In the genomic region with DNA sequence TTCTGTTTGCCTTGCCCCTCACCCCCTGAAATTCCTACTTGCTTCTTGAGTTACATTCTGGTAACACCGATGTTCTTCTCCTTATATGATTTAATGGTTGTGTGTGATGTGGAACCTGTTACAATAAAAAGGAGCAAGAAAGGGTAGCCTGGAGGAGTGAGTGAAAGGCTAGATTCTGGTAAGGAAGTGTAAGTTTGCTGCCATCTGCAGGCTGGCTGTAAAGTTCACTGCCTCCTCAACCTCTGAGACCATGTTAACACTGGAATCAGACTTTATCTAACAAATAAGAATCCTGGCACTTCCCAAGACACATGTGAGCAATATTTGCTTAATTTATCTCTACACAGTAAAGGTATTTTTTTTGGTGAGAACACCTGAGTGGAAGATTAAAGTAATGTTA, we compare ENCODE assay signal across 11 mouse cellular contexts.
DNase-seq lines count a peak whose midpoint lies in the region; ATAC-seq lines count a peak whose summit lies in the region.
"Had no signal": no experiment of that assay in that cellular context is flagged by ENCODE, and none has a peak within 500 bp of the region (broad histone marks: within the 10 kb centered on the region; RNA-seq: fewer than 3 reads in every experiment).

No protein-coding gene starts in this region.

- H3K4me3 ChIP-seq in kidney, embryonic 14.5 days (ENCODE audit: low read length): no peak overlapping the region
- H3K4me3 ChIP-seq: heart, embryonic 15.5 days had no signal

- 0 out of 2 replicates have a peak, but pooled peaks have one; percentile 28 for ATAC-seq in kidney, embryonic 14.5 days (ENCODE audit: low FRiP score, low TSS enrichment)
- no peak for ATAC-seq in CD4-positive, CD25-positive, alpha-beta regulatory T cell, adult 4 months

- H3K36me3 ChIP-seq in kidney, embryonic 14.5 days (ENCODE audit: control insufficient read depth, insufficient read depth, low read length): no peaks in the 10 kb centered on the region
- H3K36me3 ChIP-seq: heart, embryonic 15.5 days had no signal

- H3K9me3 ChIP-seq in kidney, embryonic 14.5 days (ENCODE audit: control insufficient read depth, low read length): no peaks in the 10 kb centered on the region
- H3K9me3 ChIP-seq: heart, embryonic 15.5 days had no signal

- DNase-seq in cerebellum, postnatal 10 days: peak; percentile 13 to 21
- no peak for DNase-seq in cerebellum, adult 8-10 months
- no peak for DNase-seq in kidney, adult 18-20 months
- DNase-seq in ES-CJ7 (ENCODE audit: low read depth, low spot score): peak; percentile 2
- DNase-seq in kidney, postnatal 14 days: peak; percentile 1
- DNase-seq in layer of hippocampus, adult 11-12 months (ENCODE audit: low spot score): no peak
- DNase-seq: right cerebral cortex, postnatal 25 days had no signal

- H3K27ac ChIP-seq in kidney, embryonic 14.5 days (ENCODE audit: low read depth, low read length): no peak overlapping the region
- H3K27ac ChIP-seq: heart, embryonic 15.5 days had no signal

- H3K27me3 ChIP-seq in kidney, embryonic 14.5 days (ENCODE audit: control insufficient read depth, insufficient read depth, low read length): no peaks in the 10 kb centered on the region
- H3K27me3 ChIP-seq: heart, embryonic 15.5 days had no signal

- H3K9ac ChIP-seq in kidney, embryonic 14.5 days (ENCODE audit: low read depth, low read length): no peak overlapping the region
- H3K9ac ChIP-seq: heart, embryonic 15.5 days had no signal

- H3K4me1 ChIP-seq in kidney, embryonic 14.5 days (ENCODE audit: control insufficient read depth, insufficient read depth, low read length): no peaks in the 10 kb centered on the region
- H3K4me1 ChIP-seq: heart, embryonic 15.5 days had no signal

- H3K4me2 ChIP-seq in kidney, embryonic 14.5 days (replicated peaks; ENCODE audit: low read depth, low read length): no peak overlapping the region
- H3K4me2 ChIP-seq: heart, embryonic 15.5 days; midbrain, embryonic 11.5 days had no signal

- 23% methylated on average over 1 of the region's 1 CpGs for WGBS in kidney, embryonic 14.5 days

Comparison
In these comparisons a context has a peak if more than half of its experiments do, and no peak if none do; other contexts are left out.
1. DNase-seq: peak in cerebellum, postnatal 10 days (2 of 2), ES-CJ7 (single experiment) and kidney, postnatal 14 days (single experiment); none in cerebellum, adult 8-10 months (single experiment), kidney, adult 18-20 months (single experiment) and layer of hippocampus, adult 11-12 months (single experiment).